Mouse (Mus musculus) forebrain, embryonic 16.5 days (tissue): ENCODE results near the gene Atp8b2. TPM values are rescaled to one million over a fixed set of nuclear protein-coding genes. Genes with fewer than 3 reads are reported as not detected.

Experiments
- ATAC-seq: fragments of 200-750 bp; cut with Nextera tagmentation; 2 replicates; pipeline ENCODE4 v1.8.0; 2017; ENCODE audit warnings: mild to moderate bottlenecking, moderate library complexity
- H3K27ac ChIP-seq: fragments of 300-500 bp; sonication (generic); 2 replicates; pipeline ENCODE4 v1.5.1; 2014; ENCODE audit warnings: low read length, control low read depth
- H3K27me3 ChIP-seq: fragments of 300-500 bp; sonication (generic); replicated peaks from 2 replicates; pipeline ENCODE4 v1.6.1; 2014; ENCODE audit warnings: low read length; ENCODE audit not compliant: control insufficient read depth, insufficient read depth
- H3K36me3 ChIP-seq: fragments of 300-500 bp; sonication (generic); 2 replicates; pipeline ENCODE4 v1.6.1; 2014; ENCODE audit not compliant: control insufficient read depth, insufficient read depth
- H3K4me1 ChIP-seq: fragments of 300-500 bp; sonication (generic); replicated peaks from 2 replicates; pipeline ENCODE4 v1.6.1; 2014; ENCODE audit warnings: low read length; ENCODE audit not compliant: control insufficient read depth, insufficient read depth
- H3K4me2 ChIP-seq: fragments of 300-500 bp; sonication (generic); 2 replicates; pipeline ENCODE4 v1.6.1; 2014; ENCODE audit warnings: mild to moderate bottlenecking, low read length, control low read depth
- H3K4me3 ChIP-seq: fragments of 300-500 bp; sonication (generic); replicated peaks from 2 replicates; pipeline ENCODE4 v1.5.1; 2014; ENCODE audit warnings: mild to moderate bottlenecking, low read length, control low read depth
- H3K9ac ChIP-seq: fragments of 300-500 bp; sonication (generic); replicated peaks from 2 replicates; pipeline ENCODE4 v1.6.1; 2014; ENCODE audit warnings: low read depth, low read length, control low read depth
- H3K9me3 ChIP-seq: fragments of 300-500 bp; sonication (generic); 2 replicates; pipeline ENCODE4 v1.6.1; 2016; ENCODE audit warnings: low read length; ENCODE audit not compliant: control insufficient read depth
- WGBS: fragments of 180-500 bp; shearing (Covaris S2); extraction: QIAGEN DNeasy Blood & Tissue Kit; methylation state at CpG from one replicate; pipeline ENCODE4 v1.1.7; 2014; 5-methylcytosine and 5-hydroxymethylcytosine counted together
- polyA plus RNA-seq: library from polyadenylated mRNA; unstranded; fragments of >200 nt; fragmentation: Nextera tagmentation; extraction: Ambion mirVana; gene quantifications from 2 replicates; pipeline ENCODE4 v1.2.1, GENCODE M21; 2015

Atp8b2 gene
- polyA plus RNA-seq, 1 experiment from 2014 or later = 14.1 TPM

DNA sequence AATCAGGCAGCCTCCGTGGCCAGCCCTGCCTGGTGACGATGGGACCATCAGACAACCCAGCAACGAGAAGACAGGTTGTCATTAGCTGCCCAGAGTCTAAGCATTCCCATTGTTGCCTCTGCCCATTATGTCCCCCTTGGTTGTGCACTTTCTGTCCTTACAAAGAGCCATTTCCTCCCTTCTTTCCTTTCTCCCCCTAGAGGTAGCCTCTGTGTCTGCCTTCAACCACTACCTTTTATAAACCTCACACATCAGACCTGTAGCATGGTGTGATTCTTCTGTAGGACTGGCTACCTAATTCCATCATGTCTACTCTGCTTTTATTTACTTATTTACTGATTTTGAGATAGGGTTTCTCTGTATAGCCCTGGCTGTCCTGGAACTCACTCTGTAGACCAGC lies 23.9 kb upstream of the Atp8b2 start:
- Histone ChIP-seq H3K9me3 (no peaks in the 10 kb centered on the region), H3K27ac (no peak overlapping the region), H3K27me3 (no peaks in the 10 kb centered on the region), H3K36me3 (no peaks in the 10 kb centered on the region), H3K4me1 (no peaks in the 10 kb centered on the region), H3K4me2 (no peak overlapping the region), H3K9ac (no peak overlapping the region), H3K4me3 (no peak overlapping the region)
- ATAC-seq = no peak
- 57% methylated on average over 3 of the region's 3 CpGs for WGBS

DNA sequence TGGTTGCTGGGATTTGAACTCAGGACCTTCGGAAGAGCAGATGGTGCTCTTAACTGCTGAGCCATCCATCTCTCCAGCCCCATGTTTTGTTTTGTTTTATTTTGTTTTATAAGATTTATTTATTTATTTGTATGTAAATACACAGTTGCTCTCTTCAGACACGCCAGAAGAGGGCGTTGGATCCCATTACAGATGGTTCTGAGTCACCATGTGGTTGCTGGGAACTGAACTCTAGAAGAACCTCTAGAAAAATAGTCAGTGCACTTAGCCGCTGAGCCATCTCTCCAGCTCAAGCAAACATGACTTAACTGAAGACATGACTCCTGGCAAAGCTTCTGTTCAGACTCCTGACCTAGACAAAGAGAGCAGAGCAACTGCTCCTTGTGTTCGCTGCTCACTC lies 19.1 kb upstream of the Atp8b2 start:
- Histone ChIP-seq H3K4me2 (no peak overlapping the region), H3K27ac (no peak overlapping the region), H3K36me3 (no peaks in the 10 kb centered on the region), H3K4me3 (no peak overlapping the region), H3K9me3 (no peaks in the 10 kb centered on the region), H3K9ac (no peak overlapping the region), H3K27me3 (no peaks in the 10 kb centered on the region), H3K4me1 (no peaks in the 10 kb centered on the region)
- 78% methylated on average over 5 of the region's 5 CpGs for WGBS
- ATAC-seq = no peak

DNA sequence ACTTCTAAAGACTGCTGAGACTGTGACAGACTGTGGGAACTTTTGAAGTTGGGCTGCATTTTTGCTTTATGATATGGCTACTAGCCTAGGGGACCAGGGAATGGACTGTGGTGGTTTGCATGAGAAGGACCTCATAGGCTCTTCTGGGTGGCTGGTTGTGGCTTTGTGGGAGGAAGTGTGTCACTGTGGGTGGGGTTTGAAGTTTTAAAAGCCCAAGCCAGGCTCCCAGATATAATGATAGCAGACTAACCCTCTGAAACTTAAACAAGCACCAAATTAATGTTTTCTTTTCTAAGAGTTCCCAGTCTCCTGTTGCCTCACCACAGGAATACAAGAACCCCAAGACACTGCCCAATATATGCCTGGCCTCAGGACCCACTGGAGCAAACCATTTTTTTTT lies 13.6 kb upstream of the Atp8b2 start:
- no peak for ATAC-seq

DNA sequence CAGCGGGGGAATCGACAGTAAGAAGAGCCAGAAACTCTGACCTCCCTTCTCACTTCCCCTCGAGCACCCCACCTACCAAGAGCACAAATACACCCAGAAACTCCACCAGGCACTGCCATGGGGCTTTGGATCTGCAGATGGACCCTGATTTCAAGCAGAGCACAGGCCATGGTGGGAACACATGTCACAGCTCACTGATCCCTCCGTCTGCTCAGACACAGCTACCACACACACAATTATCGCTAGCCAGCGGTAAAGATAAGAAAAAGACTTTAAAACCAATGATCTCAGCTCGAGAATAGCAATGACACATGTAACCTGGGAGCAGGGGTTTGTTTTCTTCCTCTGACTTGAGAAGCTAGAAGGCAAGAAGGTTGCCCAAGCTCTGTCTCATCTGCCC lies 5.2 kb upstream of the Atp8b2 start:
- no peak overlapping the region for H3K4me3 ChIP-seq
- H3K9me3 ChIP-seq = no peaks in the 10 kb centered on the region
- H3K4me2 ChIP-seq = no peak overlapping the region
- 77% methylated on average over 7 of the region's 7 CpGs for WGBS
- H3K4me1 ChIP-seq = peaks cover 15% of the 10 kb centered on the region
- no peak for ATAC-seq
- H3K36me3 ChIP-seq = no peaks in the 10 kb centered on the region
- no peak overlapping the region for H3K9ac ChIP-seq
- H3K27me3 ChIP-seq = no peaks in the 10 kb centered on the region
- no peak overlapping the region for H3K27ac ChIP-seq

More for the DNA sequence above, 13.6 kb upstream of the Atp8b2 start:
- Histone ChIP-seq H3K36me3 (no peaks in the 10 kb centered on the region), H3K9me3 (no peaks in the 10 kb centered on the region), H3K4me2 (no peak overlapping the region), H3K4me1 (no peaks in the 10 kb centered on the region), H3K9ac (no peak overlapping the region), H3K27me3 (0 out of 2 replicates have a peak, but pooled peaks cover 3% of the 10 kb centered on the region), H3K4me3 (no peak overlapping the region), H3K27ac (no peak overlapping the region)

DNA sequence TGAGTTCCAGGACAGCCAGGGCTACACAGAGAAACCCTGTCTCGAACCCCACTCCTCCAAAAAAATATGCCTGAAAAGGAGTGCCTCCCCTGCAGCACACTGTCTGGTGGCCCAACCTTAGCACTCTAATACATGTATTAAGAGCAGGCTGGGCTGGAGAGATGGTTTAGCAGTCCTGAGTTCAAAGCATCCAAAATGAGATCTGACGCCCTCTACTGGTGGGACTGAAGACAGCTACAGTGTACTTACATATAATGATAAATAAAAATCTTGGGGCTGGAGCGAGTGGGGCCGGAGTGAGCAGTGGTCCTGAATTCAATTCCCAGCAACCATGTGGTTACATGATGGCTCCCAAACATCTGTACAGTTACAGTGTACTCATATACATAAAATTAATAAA lies 3.6 kb upstream of the Atp8b2 start:
- Histone ChIP-seq H3K4me3 (no peak overlapping the region), H3K36me3 (no peaks in the 10 kb centered on the region), H3K9ac (no peak overlapping the region), H3K27me3 (no peaks in the 10 kb centered on the region), H3K9me3 (no peaks in the 10 kb centered on the region), H3K27ac (no peak overlapping the region), H3K4me1 (peaks cover 21% of the 10 kb centered on the region), H3K4me2 (no peak overlapping the region)
- 67% methylated on average over 4 of the region's 4 CpGs for WGBS
- no peak for ATAC-seq

DNA sequence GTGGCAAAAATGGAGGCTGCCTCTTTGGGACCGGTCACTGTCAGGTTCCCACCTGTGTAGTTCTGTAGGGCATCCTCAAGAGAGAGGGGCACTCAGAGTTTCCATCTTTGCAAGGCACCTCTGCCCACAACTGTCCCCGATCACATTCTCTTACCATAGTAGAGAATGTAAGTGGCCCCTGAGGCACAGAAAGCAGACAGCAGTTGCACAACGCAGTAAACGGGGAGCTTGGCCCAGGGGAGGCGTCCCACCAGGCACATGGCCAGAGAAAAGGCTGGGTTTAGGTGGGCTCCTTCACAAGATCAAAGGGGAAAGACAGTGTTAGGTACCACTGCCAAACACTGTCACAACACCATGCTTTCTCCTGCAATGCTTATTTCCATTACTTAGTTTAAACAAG lies 2.7 kb upstream of the Atp8b2 start:
- H3K36me3 ChIP-seq = no peaks in the 10 kb centered on the region
- H3K27me3 ChIP-seq = no peaks in the 10 kb centered on the region
- H3K27ac ChIP-seq = no peak overlapping the region
- no peak overlapping the region for H3K9ac ChIP-seq
- H3K4me3 ChIP-seq = no peak overlapping the region
- no peak for ATAC-seq
- no peaks in the 10 kb centered on the region for H3K9me3 ChIP-seq
- H3K4me2 ChIP-seq = no peak overlapping the region
- WGBS = 94% methylated on average over 5 of the region's 5 CpGs
- peaks cover 31% of the 10 kb centered on the region for H3K4me1 ChIP-seq

DNA sequence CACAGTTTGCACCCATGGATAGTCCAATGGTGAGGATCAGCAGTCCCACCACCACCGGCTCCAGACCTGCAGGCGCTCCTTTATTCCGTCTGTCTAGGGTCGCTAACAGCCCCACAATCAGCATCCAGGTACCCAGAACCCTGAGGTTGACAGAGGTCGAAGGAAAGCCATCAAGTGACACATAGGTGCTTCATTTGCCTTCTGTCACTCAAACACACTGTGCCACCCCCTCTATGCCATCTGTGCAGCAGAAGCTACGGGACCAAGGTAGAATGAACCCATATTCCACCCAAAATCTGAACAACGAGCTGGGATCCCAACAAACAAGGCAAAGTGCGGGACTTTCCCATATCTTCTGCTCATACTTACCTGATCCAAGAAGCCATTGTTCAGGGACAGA lies 2.2 kb upstream of the Atp8b2 start:
- H3K4me1 ChIP-seq = peaks cover 35% of the 10 kb centered on the region
- H3K36me3 ChIP-seq = no peaks in the 10 kb centered on the region
- no peaks in the 10 kb centered on the region for H3K27me3 ChIP-seq
- no peak for ATAC-seq
- no peak overlapping the region for H3K4me3 ChIP-seq
- no peak overlapping the region for H3K27ac ChIP-seq
- 93% methylated on average over 8 of the region's 8 CpGs for WGBS
- H3K4me2 ChIP-seq = no peak overlapping the region
- H3K9me3 ChIP-seq = no peaks in the 10 kb centered on the region
- no peak overlapping the region for H3K9ac ChIP-seq

DNA sequence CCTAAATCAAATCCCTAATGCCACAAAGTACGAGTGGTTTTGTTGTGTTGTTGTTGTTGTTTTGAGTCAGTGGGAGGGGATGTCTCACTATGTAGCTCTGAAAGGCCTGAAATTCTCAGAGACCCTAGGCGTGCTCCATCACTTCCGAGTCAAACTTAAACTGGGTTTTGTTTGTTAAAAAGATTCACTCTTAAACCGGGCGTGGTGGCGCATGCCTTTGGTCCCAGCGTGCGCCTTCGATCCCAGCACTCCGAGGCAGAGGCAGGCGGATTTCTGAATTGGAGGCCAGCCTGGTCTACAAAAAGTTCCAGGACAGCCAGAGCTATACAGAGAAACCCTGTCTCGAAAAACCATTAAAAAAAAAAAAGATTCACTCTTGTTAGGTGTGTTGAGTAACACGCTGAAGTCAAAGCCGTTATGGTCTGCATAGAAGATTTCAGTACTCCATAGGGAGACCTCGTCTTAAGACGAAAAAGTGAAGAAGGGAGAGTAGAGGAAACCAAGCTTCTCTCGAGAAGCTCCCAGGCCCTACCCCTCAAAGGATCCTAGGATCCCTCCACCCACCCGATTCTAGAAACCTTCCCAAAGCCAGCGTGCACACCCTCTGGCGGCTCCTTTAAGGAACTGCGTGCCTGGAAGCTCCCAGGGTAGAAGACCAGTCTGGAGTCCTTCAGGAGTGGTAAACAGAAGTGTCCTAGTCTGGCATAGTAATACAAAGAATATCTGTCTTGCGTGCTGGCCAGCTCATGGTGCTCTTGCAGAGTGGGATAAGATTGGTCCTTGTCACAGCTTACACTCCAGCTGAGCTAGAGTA lies 825 bp upstream of the Atp8b2 start:
- H3K27me3 ChIP-seq = no peaks in the 10 kb centered on the region
- no peaks in the 10 kb centered on the region for H3K36me3 ChIP-seq
- peak overlapping the region; percentile 80 for H3K4me3 ChIP-seq
- peak overlapping the region; percentile 96 for H3K9ac ChIP-seq
- 0 out of 2 replicates have a peak, but pooled peaks have one; percentile 18 for ATAC-seq
- peak overlapping the region; percentile 93 for H3K4me2 ChIP-seq
- H3K9me3 ChIP-seq = no peaks in the 10 kb centered on the region
- WGBS = 33% methylated on average over 22 of the region's 22 CpGs
- peaks cover 47% of the 10 kb centered on the region for H3K4me1 ChIP-seq
- peak overlapping the region; percentile 90 for H3K27ac ChIP-seq

DNA sequence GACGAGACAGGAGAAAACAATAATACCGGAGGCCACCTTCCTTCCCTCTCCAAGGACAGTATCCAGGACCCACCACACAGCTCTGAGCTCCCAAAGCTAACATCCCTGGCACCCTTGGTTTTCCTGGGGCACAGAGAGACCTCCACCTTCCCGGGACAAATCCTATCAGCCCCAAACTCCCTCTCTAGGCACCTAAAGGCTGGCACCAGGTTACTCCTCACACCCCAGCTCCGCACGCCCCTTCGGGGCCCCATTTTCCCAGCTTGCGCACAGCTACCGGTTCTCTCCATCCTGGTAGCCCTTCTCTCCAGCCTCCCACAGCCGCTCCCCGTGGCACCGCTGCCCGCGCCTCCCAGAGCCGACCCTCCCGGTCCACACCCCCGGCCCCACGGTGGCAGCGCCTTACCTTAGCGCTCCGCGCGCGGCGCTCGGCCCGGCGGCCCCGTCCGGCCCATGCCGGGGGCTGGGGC lies 522 bp downstream of the Atp8b2 start:
- H3K4me1 ChIP-seq = peaks cover 49% of the 10 kb centered on the region
- H3K27me3 ChIP-seq = no peaks in the 10 kb centered on the region
- peak overlapping the region; percentile 93 for H3K4me2 ChIP-seq
- H3K9ac ChIP-seq = peak overlapping the region; percentile 96
- H3K27ac ChIP-seq = peak overlapping the region; percentile 90
- ATAC-seq = peak; percentile 22
- peak overlapping the region; percentile 80 for H3K4me3 ChIP-seq
- 0% methylated on average over 26 of the region's 30 CpGs for WGBS
- peaks cover 2% of the 10 kb centered on the region; the same call in 1 of the 2 replicates for H3K36me3 ChIP-seq
- no peaks in the 10 kb centered on the region for H3K9me3 ChIP-seq
